Mouse (Mus musculus) liver, embryonic 16.5 days (tissue): Measurements from ENCODE around the gene H2-DMb1. TPM values are rescaled to one million over a fixed set of nuclear protein-coding genes. Genes with fewer than 3 reads are reported as not detected.

Source experiments
- ATAC-seq: fragments of 200-750 bp; cut with Nextera tagmentation; 2 replicates; pipeline ENCODE4 v1.8.0; 2017; ENCODE audit warnings: low read depth, mild to moderate bottlenecking, moderate number of reproducible peaks, moderate library complexity
- H3K27ac ChIP-seq: fragments of 300-500 bp; sonication (generic); 2 replicates; pipeline ENCODE4 v1.5.1; 2014; ENCODE audit warnings: mild to moderate bottlenecking, low read length
- H3K27me3 ChIP-seq: fragments of 300-500 bp; sonication (generic); 2 replicates; pipeline ENCODE4 v1.6.1; 2014; ENCODE audit warnings: low read depth, low read length, mixed read lengths; ENCODE audit not compliant: control insufficient read depth, insufficient read depth
- H3K36me3 ChIP-seq: fragments of 300-500 bp; sonication (generic); 2 replicates; pipeline ENCODE4 v1.6.1; 2014; ENCODE audit warnings: mild to moderate bottlenecking; ENCODE audit not compliant: control insufficient read depth, insufficient read depth
- H3K4me1 ChIP-seq: fragments of 300-500 bp; sonication (generic); 2 replicates; pipeline ENCODE4 v1.6.1; 2014; ENCODE audit warnings: low read depth, low read length, mixed read lengths; ENCODE audit not compliant: control insufficient read depth
- H3K4me2 ChIP-seq: fragments of 300-500 bp; sonication (generic); 2 replicates; pipeline ENCODE4 v1.6.1; 2014; ENCODE audit warnings: low read depth, low read length, mixed read lengths
- H3K4me3 ChIP-seq: fragments of 300-500 bp; sonication (generic); 2 replicates; pipeline ENCODE4 v1.5.1; 2014; ENCODE audit warnings: low read depth, mild to moderate bottlenecking, low read length
- H3K9ac ChIP-seq: fragments of 300-500 bp; sonication (generic); 2 replicates; pipeline ENCODE4 v1.6.1; 2014; ENCODE audit warnings: low read depth, low read length
- H3K9me3 ChIP-seq: fragments of 300-500 bp; sonication (generic); replicated peaks from 2 replicates; pipeline ENCODE4 v1.6.1; 2016; ENCODE audit warnings: low read length; ENCODE audit not compliant: control insufficient read depth
- WGBS: fragments of 180-500 bp; shearing (Covaris S2); extraction: QIAGEN DNeasy Blood & Tissue Kit; methylation state at CpG from one replicate; pipeline ENCODE4 v1.1.7; 2014; ENCODE audit not compliant: insufficient replicate concordance; 5-methylcytosine and 5-hydroxymethylcytosine counted together
- polyA plus RNA-seq: library from polyadenylated mRNA; unstranded; fragments of >200 nt; fragmentation: Nextera tagmentation; extraction: Ambion mirVana; gene quantifications from 2 replicates; pipeline ENCODE4 v1.2.1, GENCODE M21; 2015

Gene H2-DMb1
- 1.3 and 1.5 TPM in 2 replicates for polyA plus RNA-seq

DNA sequence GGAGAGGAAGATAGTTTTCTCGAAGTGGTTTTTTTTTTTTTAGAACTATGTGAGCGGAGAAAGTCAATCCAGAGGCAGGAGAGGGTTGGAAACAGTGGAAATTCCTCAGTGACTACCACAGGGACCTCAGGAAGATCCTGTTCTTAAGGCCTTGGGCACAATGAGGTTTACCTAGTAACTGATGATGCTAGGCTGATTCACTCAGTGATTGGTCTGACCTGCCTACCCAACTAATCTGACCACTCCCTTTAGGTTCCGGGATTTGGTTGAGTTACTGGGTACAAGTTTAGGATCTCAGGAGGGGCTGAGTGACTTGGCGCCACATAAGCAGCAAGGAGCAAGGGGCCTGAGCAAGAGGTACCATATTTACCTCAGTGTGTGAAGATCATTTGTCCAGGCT, at the start of gene H2-DMb1:
H2-DMb1 (plus strand) TSS at position 150 of the 400 bp plus-strand sequence.
- no peak within 1 kb of the TSS for H3K4me2 ChIP-seq
- H3K4me1 ChIP-seq: no peaks in the 10 kb centered on the region
- ATAC-seq: no peak
- no peak within 1 kb of the TSS for H3K4me3 ChIP-seq
- 37% methylated on average over 4 of the region's 4 CpGs for WGBS
- H3K27ac ChIP-seq: no peak within 1 kb of the TSS
- no peak within 1 kb of the TSS for H3K9ac ChIP-seq
- no peaks in the 10 kb centered on the region for H3K27me3 ChIP-seq
- no peaks in the 10 kb centered on the region for H3K36me3 ChIP-seq
- no peaks in the 10 kb centered on the region for H3K9me3 ChIP-seq

DNA sequence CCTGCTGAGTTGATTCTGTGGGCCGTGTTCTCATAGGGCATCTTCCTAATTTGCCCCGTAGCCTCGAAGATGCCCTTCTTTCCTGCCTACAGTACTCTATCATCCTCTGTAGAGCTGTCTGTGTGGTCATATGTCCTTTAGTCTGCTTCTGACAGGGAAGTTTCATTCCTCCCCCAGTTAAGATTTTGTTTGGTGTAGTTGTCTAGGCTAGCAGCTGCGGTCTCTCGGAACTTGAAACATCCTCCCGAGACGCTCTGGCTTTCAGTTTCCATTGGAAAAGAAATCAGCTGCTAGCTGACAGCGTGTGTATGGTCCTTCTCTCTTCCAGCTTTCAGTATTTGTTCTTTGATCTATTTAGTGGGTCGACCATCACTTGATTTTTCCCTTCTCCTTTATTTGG, 48.1 kb upstream of the H2-DMb1 start:
- H3K9ac ChIP-seq: no peak overlapping the region
- H3K36me3 ChIP-seq: peaks cover 3% of the 10 kb centered on the region; the same call in 1 of the 2 replicates
- no peak for ATAC-seq
- WGBS: 69% methylated on average over 9 of the region's 9 CpGs
- no peak overlapping the region for H3K4me2 ChIP-seq
- H3K27ac ChIP-seq: no peak overlapping the region
- H3K27me3 ChIP-seq: no peaks in the 10 kb centered on the region; the same call in none of the 2 replicates
- H3K4me3 ChIP-seq: no peak overlapping the region
- H3K4me1 ChIP-seq: peaks cover 4% of the 10 kb centered on the region
- H3K9me3 ChIP-seq: no peaks in the 10 kb centered on the region

DNA sequence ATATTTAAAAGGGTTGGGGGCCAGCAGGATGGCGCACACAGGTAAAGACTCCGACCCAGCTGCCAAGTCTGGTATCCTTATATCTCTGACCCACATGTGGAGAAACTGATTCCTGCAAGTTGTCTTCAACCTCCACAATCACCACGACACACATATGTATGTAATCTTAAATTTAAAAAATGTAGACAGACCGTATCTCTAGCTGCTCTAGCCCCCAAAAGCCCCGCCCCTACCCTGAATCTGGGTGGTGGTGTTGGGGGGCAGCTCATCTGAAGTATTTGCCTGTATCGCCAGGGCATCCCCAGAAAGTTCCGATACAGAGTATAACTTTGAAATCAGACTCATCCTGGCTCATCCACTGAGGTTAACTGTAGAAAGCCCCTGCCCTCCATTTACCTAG, 46.3 kb upstream of the H2-DMb1 start:
- Histone ChIP-seq H3K4me2 (no peak overlapping the region), H3K27me3 (no peaks in the 10 kb centered on the region; the same call in 1 of the 2 replicates), H3K9ac (no peak overlapping the region), H3K36me3 (peaks cover 14% of the 10 kb centered on the region), H3K4me1 (peaks cover 3% of the 10 kb centered on the region), H3K4me3 (no peak overlapping the region), H3K9me3 (no peaks in the 10 kb centered on the region), H3K27ac (no peak overlapping the region)
- WGBS: 72% methylated on average over 7 of the region's 7 CpGs
- ATAC-seq: no peak

DNA sequence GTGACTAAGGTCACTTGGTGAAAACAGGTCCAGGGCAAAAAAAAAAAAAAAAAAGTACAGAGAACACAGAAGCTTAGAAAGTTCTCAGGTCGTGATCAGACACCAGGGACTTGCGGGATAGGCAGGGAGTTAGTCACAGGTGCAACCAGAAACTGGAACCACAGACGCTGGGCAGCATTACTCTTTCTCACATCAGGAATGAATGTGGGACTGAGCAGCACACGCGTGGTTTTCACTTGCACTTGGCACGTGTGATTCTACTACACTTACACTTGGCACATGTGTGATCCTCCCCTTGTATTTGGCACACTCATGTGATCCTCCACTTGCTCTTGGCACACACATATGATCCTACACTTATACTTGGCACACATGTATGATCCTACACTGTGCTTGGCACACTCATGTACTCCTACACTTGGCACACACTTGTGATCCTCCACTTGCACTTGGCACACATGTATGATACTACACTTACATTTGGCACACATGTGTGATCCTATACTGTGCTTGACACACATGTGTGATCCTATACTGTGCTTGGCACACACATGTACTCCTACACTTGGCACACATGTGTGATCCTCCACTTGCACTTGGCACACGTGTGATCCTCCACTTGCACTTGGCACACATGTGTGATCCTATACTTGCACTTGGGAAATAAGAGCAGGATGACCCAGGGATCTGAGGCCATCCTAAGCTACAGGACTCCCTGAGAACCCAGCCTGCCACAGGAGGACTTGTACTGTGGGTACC, 45.6 kb upstream of the H2-DMb1 start:
- WGBS: 69% methylated on average over 7 of the region's 7 CpGs
- Histone ChIP-seq H3K4me1 (no peaks in the 10 kb centered on the region), H3K27ac (no peak overlapping the region), H3K36me3 (peaks cover 21% of the 10 kb centered on the region), H3K4me3 (no peak overlapping the region), H3K4me2 (no peak overlapping the region), H3K27me3 (no peaks in the 10 kb centered on the region; the same call in 1 of the 2 replicates), H3K9ac (no peak overlapping the region), H3K9me3 (no peaks in the 10 kb centered on the region)
- ATAC-seq: no peak

DNA sequence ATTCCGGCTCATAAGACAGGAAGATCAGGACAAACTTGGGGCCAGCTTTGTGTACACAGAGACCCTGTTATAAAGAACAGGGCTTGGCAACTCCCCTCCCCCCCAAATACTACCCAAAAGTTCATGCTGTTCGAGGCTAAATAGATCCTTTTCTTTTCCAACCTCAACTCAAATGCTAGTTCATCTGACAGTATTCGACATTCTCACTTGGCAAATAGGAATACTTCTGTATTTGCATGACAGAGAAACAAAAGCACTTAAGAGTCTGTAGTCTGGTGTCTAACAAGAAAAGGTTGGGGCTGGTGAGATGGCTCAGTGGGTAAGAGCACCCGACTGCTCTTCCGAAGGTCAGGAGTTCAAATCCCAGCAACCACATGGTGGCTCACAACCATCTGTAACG, 44.4 kb upstream of the H2-DMb1 start:
- Histone ChIP-seq H3K27ac (no peak overlapping the region), H3K36me3 (peaks cover 33% of the 10 kb centered on the region), H3K27me3 (no peaks in the 10 kb centered on the region; the same call in 1 of the 2 replicates), H3K4me3 (no peak overlapping the region), H3K4me1 (no peaks in the 10 kb centered on the region), H3K4me2 (no peak overlapping the region), H3K9ac (no peak overlapping the region), H3K9me3 (no peaks in the 10 kb centered on the region)
- 82% methylated on average over 5 of the region's 6 CpGs for WGBS
- ATAC-seq: no peak

DNA sequence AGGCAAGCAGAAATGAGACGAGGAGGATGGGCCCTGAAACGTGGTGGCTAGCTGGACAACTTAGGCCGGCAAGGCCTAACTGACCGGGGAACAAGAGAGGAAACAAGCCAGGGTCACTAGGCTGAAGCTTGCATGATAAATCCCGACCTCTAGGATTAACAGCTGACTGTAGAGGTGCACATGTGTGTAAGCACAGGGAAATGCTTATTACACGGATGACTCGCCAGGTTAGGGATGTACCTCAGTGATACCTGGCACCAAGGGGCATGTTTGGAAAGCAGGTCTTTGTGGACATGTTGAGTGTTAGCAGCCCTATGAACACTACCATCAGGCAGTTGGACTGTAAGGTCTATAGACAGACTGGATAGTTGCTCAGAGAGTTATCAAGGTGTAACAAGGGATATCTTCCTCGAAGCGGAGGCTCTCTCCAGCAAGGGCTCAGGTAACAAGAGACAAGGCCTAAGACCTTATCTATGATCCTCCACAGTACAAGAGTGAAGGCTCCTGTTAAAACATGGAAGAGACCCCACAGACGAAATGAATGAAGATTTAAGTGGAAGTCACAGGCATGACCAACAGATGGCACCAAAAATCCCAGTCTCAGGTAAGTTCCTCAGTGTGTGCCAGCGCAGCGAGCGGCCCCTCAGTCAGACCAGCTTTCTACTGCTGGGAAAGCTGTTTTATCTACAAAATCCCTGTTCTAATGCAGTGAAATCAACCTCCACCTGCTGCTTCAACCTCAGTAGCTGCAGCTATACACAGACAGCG, 43.6 kb upstream of the H2-DMb1 start:
- H3K4me1 ChIP-seq: no peaks in the 10 kb centered on the region
- H3K4me2 ChIP-seq: no peak overlapping the region
- WGBS: 68% methylated on average over 14 of the region's 14 CpGs
- no peak; the same call in 1 of the 2 replicates for ATAC-seq
- no peak overlapping the region for H3K27ac ChIP-seq
- no peak overlapping the region for H3K4me3 ChIP-seq
- H3K27me3 ChIP-seq: no peaks in the 10 kb centered on the region; the same call in 1 of the 2 replicates
- H3K9ac ChIP-seq: no peak overlapping the region
- peaks cover 41% of the 10 kb centered on the region for H3K36me3 ChIP-seq
- H3K9me3 ChIP-seq: no peaks in the 10 kb centered on the region

DNA sequence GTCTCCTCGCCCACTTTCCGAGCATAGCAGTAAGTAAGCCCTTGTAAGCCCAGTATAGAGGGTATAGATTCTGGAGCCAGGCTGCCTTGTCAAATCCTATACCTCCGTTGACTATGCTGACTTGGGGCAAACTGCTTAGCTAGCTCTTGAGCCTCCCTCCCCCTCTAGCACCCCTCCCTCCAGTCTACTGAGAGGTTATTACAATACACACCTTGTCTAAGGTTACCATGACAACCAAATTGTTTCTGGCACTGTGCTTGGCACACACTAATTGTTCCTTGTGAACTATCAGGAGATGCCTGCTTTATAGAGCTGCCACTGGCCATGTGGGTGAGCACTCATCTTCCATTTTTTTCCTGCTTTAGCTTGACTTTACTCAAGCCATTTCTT, 43.1 kb upstream of the H2-DMb1 start:
- Histone ChIP-seq H3K27ac (no peak overlapping the region), H3K36me3 (peaks cover 47% of the 10 kb centered on the region), H3K4me1 (peaks cover 2% of the 10 kb centered on the region; the same call in 1 of the 2 replicates), H3K4me2 (no peak overlapping the region), H3K9me3 (no peaks in the 10 kb centered on the region), H3K4me3 (no peak overlapping the region), H3K27me3 (no peaks in the 10 kb centered on the region; the same call in 1 of the 2 replicates), H3K9ac (no peak overlapping the region)
- ATAC-seq: no peak
- 58% methylated on average over 3 of the region's 3 CpGs for WGBS

DNA sequence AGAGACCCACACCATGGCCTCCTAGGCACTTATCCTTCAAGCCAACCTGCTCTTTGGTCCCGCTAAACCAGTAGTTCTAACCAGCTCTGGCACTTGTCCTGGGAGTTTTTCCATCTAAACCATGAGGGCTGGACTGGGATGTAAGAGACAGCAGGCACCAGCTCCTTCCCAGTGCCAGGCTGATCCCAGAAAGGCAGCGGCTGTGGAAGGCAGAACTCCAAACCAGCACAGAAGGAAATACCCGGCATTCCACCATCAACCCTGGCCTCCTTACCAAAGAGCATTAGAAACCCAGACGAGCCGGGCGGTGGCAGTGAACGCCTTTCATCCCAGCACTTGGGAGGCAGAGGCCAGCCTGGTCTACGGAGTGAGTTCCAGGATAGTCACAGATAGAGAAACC, 42.6 kb upstream of the H2-DMb1 start:
- Histone ChIP-seq H3K4me2 (no peak overlapping the region), H3K27ac (no peak overlapping the region), H3K4me1 (peaks cover 7% of the 10 kb centered on the region), H3K36me3 (peaks cover 52% of the 10 kb centered on the region), H3K4me3 (no peak overlapping the region), H3K9me3 (no peaks in the 10 kb centered on the region), H3K9ac (no peak overlapping the region), H3K27me3 (no peaks in the 10 kb centered on the region)
- ATAC-seq: no peak
- WGBS: 80% methylated on average over 8 of the region's 8 CpGs

DNA sequence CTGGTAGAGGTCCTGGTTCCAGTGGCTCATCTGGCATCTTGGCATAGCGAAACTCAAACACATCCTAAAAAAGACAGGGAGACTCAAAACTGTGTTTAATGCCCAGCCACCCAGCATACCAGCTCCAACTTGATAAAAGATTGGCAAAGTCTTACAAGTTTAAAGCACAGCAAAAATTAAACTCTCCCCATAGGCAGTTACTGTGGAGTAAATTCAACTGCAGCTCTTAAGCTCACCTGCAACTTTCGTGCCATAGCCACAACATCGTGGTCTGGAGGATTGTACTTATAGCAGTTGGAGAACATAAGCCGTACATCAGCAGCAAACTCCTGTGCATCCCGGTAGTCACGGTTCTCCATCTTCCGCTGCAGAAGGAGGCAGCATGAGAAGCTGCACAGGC, 38.8 kb upstream of the H2-DMb1 start:
- WGBS: 85% methylated on average over 7 of the region's 7 CpGs
- H3K4me1 ChIP-seq: peaks cover 26% of the 10 kb centered on the region
- H3K4me2 ChIP-seq: no peak overlapping the region
- H3K9ac ChIP-seq: no peak overlapping the region
- no peak overlapping the region for H3K4me3 ChIP-seq
- no peak overlapping the region for H3K27ac ChIP-seq
- no peaks in the 10 kb centered on the region for H3K27me3 ChIP-seq
- H3K9me3 ChIP-seq: no peaks in the 10 kb centered on the region
- H3K36me3 ChIP-seq: peaks cover 80% of the 10 kb centered on the region
- no peak for ATAC-seq
